Mouse (Mus musculus): Measurements from ENCODE around the gene Xirp1.
"Not testable (repeated sequence)": the region's sequence is repeated elsewhere in the genome, so short reads cannot be mapped to it uniquely, and the experiment has no call there.

Gene Xirp1

GRCm38 (mm10) chr9:120020285-120020890 is 3.0 kb downstream of the Xirp1 start:
- DNase-seq (ENCODE audit: low read depth, low spot score), result peak; percentile 46

- DNase-seq (ENCODE audit: low read depth, low spot score), result no peak
Observed at GRCm38 (mm10) chr9:120016956-120017355, 6.4 kb downstream of the Xirp1 start.

- DNase-seq (ENCODE audit: low read depth, low spot score), result no peak
Observed at GRCm38 (mm10) chr9:120014828-120015227, 8.6 kb downstream of the Xirp1 start.

- DNase-seq (ENCODE audit: low read depth, low spot score), result no peak
Observed at GRCm38 (mm10) chr9:120013251-120013820, 10.1 kb downstream of the Xirp1 start.

GRCm38 (mm10) chr9:120012781-120013180 is 10.6 kb downstream of the Xirp1 start:
- DNase-seq (ENCODE audit: low read depth, low spot score), result no peak

GRCm38 (mm10) chr9:120012161-120012560 is 11.2 kb downstream of the Xirp1 start:
- DNase-seq (ENCODE audit: low read depth, low spot score), result not testable (repeated sequence)

GRCm38 (mm10) chr9:120011533-120011932 is 11.9 kb downstream of the Xirp1 start:
- peak; percentile 57 for DNase-seq (ENCODE audit: low read depth, low spot score)

GRCm38 (mm10) chr9:120010781-120011511 is 12.5 kb downstream of the Xirp1 start:
- DNase-seq (ENCODE audit: low read depth, low spot score), result peak; percentile 90

- no peak for DNase-seq (ENCODE audit: low read depth, low spot score)
Observed at GRCm38 (mm10) chr9:120009871-120010270, 13.5 kb downstream of the Xirp1 start.

GRCm38 (mm10) chr9:120009226-120009841 is 14.1 kb downstream of the Xirp1 start:
- no peak for DNase-seq (ENCODE audit: low read depth, low spot score)

- no peak for DNase-seq (ENCODE audit: low read depth, low spot score)
Observed at GRCm38 (mm10) chr9:120007833-120008232, 15.6 kb downstream of the Xirp1 start.

GRCm38 (mm10) chr9:120005936-120006335 is 17.5 kb downstream of the Xirp1 start:
- no peak for DNase-seq (ENCODE audit: low read depth, low spot score)

GRCm38 (mm10) chr9:120002893-120003292 is 20.5 kb downstream of the Xirp1 start:
- no peak for DNase-seq (ENCODE audit: low read depth, low spot score)

- peak; percentile 82 for DNase-seq (ENCODE audit: low read depth, low spot score)
Observed at GRCm38 (mm10) chr9:120001945-120002725, 21.3 kb downstream of the Xirp1 start.

GRCm38 (mm10) chr9:120000761-120001160 is 22.6 kb downstream of the Xirp1 start:
- no peak for DNase-seq (ENCODE audit: low read depth, low spot score)

GRCm38 (mm10) chr9:119999636-120000035 is 23.8 kb downstream of the Xirp1 start:
- DNase-seq (ENCODE audit: low read depth, low spot score), result no peak

GRCm38 (mm10) chr9:119998776-119999175 is 24.6 kb downstream of the Xirp1 start:
- DNase-seq (ENCODE audit: low read depth, low spot score), result no peak

- DNase-seq (ENCODE audit: low read depth, low spot score), result no peak
Observed at GRCm38 (mm10) chr9:119996080-119996479, 27.3 kb downstream of the Xirp1 start.

GRCm38 (mm10) chr9:119994207-119994606 is 29.2 kb downstream of the Xirp1 start:
- no peak for DNase-seq (ENCODE audit: low read depth, low spot score)

- no peak for DNase-seq (ENCODE audit: low read depth, low spot score)
Observed at GRCm38 (mm10) chr9:119993092-119993844, 30.1 kb downstream of the Xirp1 start.

- no peak for DNase-seq (ENCODE audit: low read depth, low spot score)
Observed at GRCm38 (mm10) chr9:119991310-119991709, 32.1 kb downstream of the Xirp1 start.
